Mouse (Mus musculus) kidney, adult 2 months (tissue): ENCODE results near the gene A630095N17Rik.

ENCODE experiments used
- CTCF ChIP-seq: fragments of 200-500 bp; conservative IDR thresholded peaks from 2 replicates; pipeline ENCODE4 v1.5.1; 2011; ENCODE audit warnings: low read depth, mild to moderate bottlenecking, control low read depth, low read length, moderate library complexity, mixed read lengths; ENCODE audit not compliant: insufficient read depth, insufficient read length
- POLR2A ChIP-seq: fragments of 200-500 bp; IDR thresholded peaks from one replicate; pipeline ENCODE4 v1.6.1; 2011; ENCODE audit warnings: low read depth, low read length, control low read depth

DNA sequence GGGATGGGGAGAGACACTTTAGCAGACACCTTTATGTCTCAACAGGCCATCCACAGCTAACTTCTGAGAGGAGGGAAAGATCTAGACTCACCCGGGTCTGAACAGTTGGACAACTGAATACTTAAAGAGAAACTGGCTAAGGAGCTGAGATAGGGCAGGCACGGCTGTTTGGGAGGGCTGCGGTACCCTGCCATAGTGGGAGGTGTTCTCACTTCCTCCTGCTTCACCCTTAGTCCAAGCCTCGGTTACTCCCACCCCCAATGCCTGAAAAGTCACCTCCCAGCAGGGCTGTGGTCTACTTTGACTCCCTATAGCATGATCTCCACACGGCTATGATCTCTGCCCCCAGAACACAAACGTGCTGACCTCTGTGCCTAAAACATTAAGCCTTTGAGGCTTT, 8.4 kb downstream of the A630095N17Rik start:
- TF ChIP-seq CTCF, result no peak
- TF ChIP-seq POLR2A, result no peak
